Mouse (Mus musculus): ENCODE data around the gene Mageb4. TPM values are rescaled to one million over a fixed set of nuclear protein-coding genes. Genes with fewer than 3 reads are reported as not detected.

The Mageb4 gene
- polyA plus RNA-seq (2012; rRNA removed), result 0.05 TPM in 1 of 2 replicates, not detected in the other

DNA sequence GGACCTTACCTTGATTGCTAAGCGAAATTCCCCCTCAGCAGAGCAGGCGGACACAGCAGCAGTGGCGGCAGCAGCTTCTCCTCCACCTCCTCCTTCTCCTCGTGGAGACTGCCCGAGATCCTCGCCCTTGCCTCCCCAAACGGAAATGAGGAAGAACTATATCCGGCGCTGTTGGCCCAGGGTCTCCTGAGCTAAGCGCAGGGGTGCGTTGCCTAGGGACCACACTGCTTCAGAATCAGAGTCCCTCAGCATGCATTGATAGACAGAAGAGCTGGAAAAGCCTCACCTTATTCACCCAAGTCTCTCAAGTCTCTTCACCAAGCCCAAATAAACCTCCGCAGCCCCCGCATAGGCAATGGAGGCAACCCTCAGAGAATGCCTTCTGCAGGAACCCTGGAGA lies at the start of gene Mageb4:
Mageb4 (minus strand) TSS at position 101 of the 400 bp plus-strand sequence.

Other genes starting within 250 kb of the Mageb4 start
- gene Nr0b1, start 113.3 kb downstream of the Mageb4 start, polyA plus RNA-seq (2012; rRNA removed), result 19.3 and 20.7 TPM in 2 replicates